Mouse (Mus musculus): ENCODE measurements at regions not wholly inside any gene's neighbourhood (a gene's known extent, or its start where the extent isn't known, plus 50 kb on each side); places are given as distances from the start of the nearest gene placed in this dataset.

DNA sequence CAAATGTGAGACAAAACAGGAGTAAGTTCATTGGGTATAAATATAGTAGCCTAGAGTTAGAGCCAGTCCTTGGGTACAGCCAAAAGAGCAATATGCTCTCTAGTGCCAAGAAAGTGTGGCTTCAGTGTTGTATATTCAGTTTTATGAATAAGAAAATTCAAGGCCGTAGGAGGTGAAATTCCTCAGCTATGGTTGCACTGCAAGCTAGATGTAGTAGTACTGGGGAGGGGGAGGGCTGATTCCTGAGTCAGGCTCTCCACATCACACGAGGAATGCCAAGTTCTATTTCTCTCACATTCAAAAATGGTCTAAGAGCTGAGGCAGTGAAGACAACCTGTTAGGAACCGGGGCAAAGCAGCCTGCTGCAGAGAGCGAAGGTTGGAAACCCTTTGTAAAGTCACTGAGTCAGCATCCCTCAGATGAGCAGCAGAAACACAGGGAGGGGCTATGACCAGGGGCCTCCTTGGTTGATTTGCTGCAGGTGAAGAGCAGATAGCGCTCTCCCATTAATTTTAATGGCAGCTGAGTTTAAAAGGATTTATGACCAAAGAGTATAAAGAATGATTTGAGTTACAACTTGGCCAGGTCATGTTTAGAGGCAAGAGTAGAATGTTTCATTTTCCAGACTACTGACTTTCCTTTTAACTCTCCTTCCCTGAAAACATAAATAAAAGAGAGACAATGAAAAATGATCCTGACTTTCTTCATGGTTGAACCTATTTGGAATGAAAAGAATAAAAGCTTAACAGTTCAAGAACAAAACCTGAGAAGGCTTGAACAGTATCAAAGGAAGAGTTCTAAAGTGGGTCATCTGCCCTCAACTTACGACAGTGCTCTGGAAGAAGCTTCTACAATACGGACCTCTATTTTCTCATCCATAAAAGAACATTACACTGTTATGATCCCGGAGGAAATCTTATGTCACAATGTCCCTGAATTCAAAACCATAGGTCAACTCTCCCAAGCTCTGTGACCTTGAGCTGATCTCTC, 543.4 kb upstream of the Gm21961 start:
- no peak overlapping the region for H3K9ac ChIP-seq (ENCODE audit: low read depth, low read length)
- no peak overlapping the region for H3K4me2 ChIP-seq (replicated peaks; ENCODE audit: low read depth, low read length)
- H3K4me1 ChIP-seq (replicated peaks; ENCODE audit: control insufficient read depth, insufficient read depth, low read length): no peaks in the 10 kb centered on the region
- H3K36me3 ChIP-seq (ENCODE audit: control insufficient read depth, insufficient read depth, low read length): no peaks in the 10 kb centered on the region
- ATAC-seq (ENCODE audit: low FRiP score) (no peak), DNase-seq (ENCODE audit: low spot score) (no peak)
- no peaks in the 10 kb centered on the region for H3K9me3 ChIP-seq (ENCODE audit: control insufficient read depth, low read length)
- H3K4me3 ChIP-seq (ENCODE audit: low read depth, low read length): no peak overlapping the region
- no peaks in the 10 kb centered on the region for H3K27me3 ChIP-seq (ENCODE audit: control insufficient read depth, insufficient read depth, low read length)
- 78% methylated on average over 8 of the region's 8 CpGs for WGBS
- H3K27ac ChIP-seq (ENCODE audit: low read depth, low read length): no peak overlapping the region

DNA sequence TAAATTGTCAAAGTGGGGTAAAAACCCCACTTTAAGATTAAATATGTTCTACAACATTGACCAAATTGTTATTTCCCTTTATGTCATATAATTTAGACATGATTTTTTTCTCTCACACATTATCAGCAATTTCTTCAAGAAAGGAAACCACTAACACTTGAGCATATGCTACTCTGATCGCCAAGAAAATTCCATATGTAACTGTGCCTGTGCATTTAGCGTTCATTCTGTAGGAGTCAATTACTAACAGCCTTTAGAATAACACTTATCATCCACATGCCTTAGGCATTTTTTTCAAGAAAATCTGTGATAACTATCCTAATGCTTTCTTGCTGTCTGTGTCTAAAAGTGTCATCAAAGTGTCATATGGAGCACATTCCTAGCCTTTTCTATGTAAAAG, 534.3 kb upstream of the Gm21961 start:
- Histone ChIP-seq H3K27ac (ENCODE audit: low read depth, low read length) (no peak overlapping the region), H3K36me3 (ENCODE audit: control insufficient read depth, insufficient read depth, low read length) (no peaks in the 10 kb centered on the region), H3K9ac (ENCODE audit: low read depth, low read length) (no peak overlapping the region), H3K4me2 (replicated peaks; ENCODE audit: low read depth, low read length) (no peak overlapping the region), H3K4me1 (replicated peaks; ENCODE audit: control insufficient read depth, insufficient read depth, low read length) (no peaks in the 10 kb centered on the region), H3K4me3 (ENCODE audit: low read depth, low read length) (no peak overlapping the region), H3K27me3 (ENCODE audit: control insufficient read depth, insufficient read depth, low read length) (no peaks in the 10 kb centered on the region), H3K9me3 (ENCODE audit: control insufficient read depth, low read length) (no peaks in the 10 kb centered on the region)
- DNase-seq (ENCODE audit: low spot score) (no peak), ATAC-seq (ENCODE audit: low FRiP score) (no peak)
- 91% methylated on average over 2 of the region's 2 CpGs for WGBS

DNA sequence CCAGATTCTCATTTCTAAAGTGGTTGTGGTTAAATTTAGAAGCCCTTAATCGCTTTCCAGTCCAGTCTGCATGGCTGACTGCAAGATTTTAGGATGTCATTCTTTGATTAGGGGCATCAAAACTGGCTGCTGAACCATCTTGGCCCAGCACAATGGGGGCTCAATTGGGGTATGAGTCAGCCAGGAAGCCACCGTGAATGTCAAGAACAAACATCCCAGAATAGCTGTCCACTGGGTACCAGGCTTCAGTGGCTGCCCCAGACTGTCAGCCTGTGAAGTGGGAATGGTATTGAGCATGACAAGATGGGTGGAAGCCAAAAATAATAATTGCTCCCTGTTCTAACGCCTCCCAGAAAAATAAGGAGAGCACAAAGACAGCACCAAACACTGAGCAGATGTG, 520.9 kb upstream of the Gm21961 start:
- no peak for DNase-seq (ENCODE audit: low spot score)
- H3K27me3 ChIP-seq (ENCODE audit: control insufficient read depth, insufficient read depth, low read length): no peaks in the 10 kb centered on the region
- 83% methylated on average over 3 of the region's 3 CpGs for WGBS

DNA sequence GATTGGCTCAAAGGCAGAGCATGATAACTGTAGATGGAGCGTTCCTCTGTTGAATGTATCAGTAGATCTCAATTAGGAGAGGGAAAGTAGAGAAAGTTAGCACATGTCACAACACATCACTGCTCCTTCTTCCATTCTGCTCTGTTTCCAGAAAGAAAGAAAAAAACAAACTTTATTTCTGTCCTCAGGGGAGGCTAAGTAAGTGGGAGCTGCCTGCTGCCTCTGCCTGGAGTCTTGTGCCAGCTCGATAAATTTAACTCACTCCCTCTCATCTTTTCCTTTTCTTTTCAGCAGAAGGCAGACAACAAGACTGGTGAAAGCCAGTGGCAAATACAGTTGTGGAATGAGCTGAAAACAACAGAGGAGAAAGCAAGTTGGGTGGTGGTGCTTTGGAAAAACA, 517.5 kb upstream of the Gm21961 start:
- H3K27ac ChIP-seq (ENCODE audit: low read depth, low read length): no peak overlapping the region
- H3K4me2 ChIP-seq (replicated peaks; ENCODE audit: low read depth, low read length): no peak overlapping the region
- DNase-seq (ENCODE audit: low spot score) (no peak), ATAC-seq (ENCODE audit: low FRiP score) (no peak)
- no peak overlapping the region for H3K9ac ChIP-seq (ENCODE audit: low read depth, low read length)
- H3K9me3 ChIP-seq (ENCODE audit: control insufficient read depth, low read length): no peaks in the 10 kb centered on the region
- 82% methylated on average over 2 of the region's 2 CpGs for WGBS
- no peaks in the 10 kb centered on the region for H3K36me3 ChIP-seq (ENCODE audit: control insufficient read depth, insufficient read depth, low read length)
- no peaks in the 10 kb centered on the region for H3K27me3 ChIP-seq (ENCODE audit: control insufficient read depth, insufficient read depth, low read length)
- no peak overlapping the region for H3K4me3 ChIP-seq (ENCODE audit: low read depth, low read length)
- H3K4me1 ChIP-seq (replicated peaks; ENCODE audit: control insufficient read depth, insufficient read depth, low read length): no peaks in the 10 kb centered on the region

More for the DNA sequence above, 520.9 kb upstream of the Gm21961 start:
- no peaks in the 10 kb centered on the region for H3K9me3 ChIP-seq (ENCODE audit: control insufficient read depth, low read length)
- H3K27ac ChIP-seq (ENCODE audit: low read depth, low read length): no peak overlapping the region
- no peak overlapping the region for H3K4me2 ChIP-seq (replicated peaks; ENCODE audit: low read depth, low read length)
- H3K9ac ChIP-seq (ENCODE audit: low read depth, low read length): no peak overlapping the region
- no peaks in the 10 kb centered on the region for H3K36me3 ChIP-seq (ENCODE audit: control insufficient read depth, insufficient read depth, low read length)
- no peak for ATAC-seq (ENCODE audit: low FRiP score)
- no peak overlapping the region for H3K4me3 ChIP-seq (ENCODE audit: low read depth, low read length)
- no peaks in the 10 kb centered on the region for H3K4me1 ChIP-seq (replicated peaks; ENCODE audit: control insufficient read depth, insufficient read depth, low read length)

DNA sequence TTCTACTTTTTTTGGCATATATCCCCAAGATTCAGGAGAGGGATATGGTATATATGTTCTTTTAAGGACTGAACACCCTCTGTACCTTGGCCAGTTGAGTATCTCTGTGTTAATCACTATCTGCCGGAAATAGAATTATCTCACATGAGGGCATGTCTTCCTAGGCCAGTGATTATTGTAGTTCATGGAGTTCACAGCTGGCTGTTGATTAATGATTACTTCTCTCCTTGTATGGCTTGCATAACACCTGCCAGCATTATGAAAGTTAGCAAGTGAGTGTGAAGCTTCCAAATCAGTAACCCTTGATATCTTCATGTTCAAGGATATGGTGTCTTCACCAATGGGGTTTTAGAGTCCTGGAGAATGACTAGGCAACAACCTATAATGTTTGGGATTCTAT, 488.0 kb upstream of the Gm21961 start:
- Histone ChIP-seq H3K9me3 (ENCODE audit: control insufficient read depth, low read length) (no peaks in the 10 kb centered on the region), H3K36me3 (ENCODE audit: control insufficient read depth, insufficient read depth, low read length) (no peaks in the 10 kb centered on the region), H3K27me3 (ENCODE audit: control insufficient read depth, insufficient read depth, low read length) (no peaks in the 10 kb centered on the region), H3K9ac (ENCODE audit: low read depth, low read length) (no peak overlapping the region), H3K4me2 (replicated peaks; ENCODE audit: low read depth, low read length) (no peak overlapping the region), H3K4me1 (replicated peaks; ENCODE audit: control insufficient read depth, insufficient read depth, low read length) (no peaks in the 10 kb centered on the region), H3K4me3 (ENCODE audit: low read depth, low read length) (no peak overlapping the region), H3K27ac (ENCODE audit: low read depth, low read length) (no peak overlapping the region)
- DNase-seq (ENCODE audit: low spot score): no peak
- ATAC-seq (ENCODE audit: low FRiP score): no peak
- WGBS: 94% methylated on average over 1 of the region's 1 CpGs

DNA sequence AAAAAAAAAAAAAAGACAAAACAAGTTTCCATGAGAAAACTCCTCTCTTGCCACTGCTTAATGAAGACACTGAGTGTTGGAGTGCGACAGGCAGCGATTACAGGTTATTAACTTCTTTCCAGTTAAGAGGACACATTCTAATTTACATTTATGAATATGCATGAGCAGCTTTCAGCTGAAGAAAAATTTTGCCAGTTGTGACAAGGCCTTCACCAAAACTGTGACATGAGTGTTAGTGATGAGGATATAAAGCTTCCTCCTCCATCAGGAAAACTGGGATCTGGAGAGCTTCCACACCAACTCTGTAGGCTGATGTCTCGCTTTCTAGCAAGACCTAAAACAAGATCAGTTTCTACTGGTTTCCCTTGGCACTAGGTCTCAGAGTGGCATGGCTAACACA, 464.2 kb upstream of the Gm21961 start:
- H3K4me3 ChIP-seq (ENCODE audit: low read depth, low read length): no peak overlapping the region
- no peak overlapping the region for H3K27ac ChIP-seq (ENCODE audit: low read depth, low read length)
- no peaks in the 10 kb centered on the region for H3K36me3 ChIP-seq (ENCODE audit: control insufficient read depth, insufficient read depth, low read length)
- no peaks in the 10 kb centered on the region for H3K9me3 ChIP-seq (ENCODE audit: control insufficient read depth, low read length)
- no peaks in the 10 kb centered on the region for H3K27me3 ChIP-seq (ENCODE audit: control insufficient read depth, insufficient read depth, low read length)
- no peak for ATAC-seq (ENCODE audit: low FRiP score)
- no peaks in the 10 kb centered on the region for H3K4me1 ChIP-seq (replicated peaks; ENCODE audit: control insufficient read depth, insufficient read depth, low read length)
- WGBS: 84% methylated on average over 3 of the region's 3 CpGs
- no peak overlapping the region for H3K9ac ChIP-seq (ENCODE audit: low read depth, low read length)
- DNase-seq (ENCODE audit: low spot score): no peak
- H3K4me2 ChIP-seq (replicated peaks; ENCODE audit: low read depth, low read length): no peak overlapping the region

DNA sequence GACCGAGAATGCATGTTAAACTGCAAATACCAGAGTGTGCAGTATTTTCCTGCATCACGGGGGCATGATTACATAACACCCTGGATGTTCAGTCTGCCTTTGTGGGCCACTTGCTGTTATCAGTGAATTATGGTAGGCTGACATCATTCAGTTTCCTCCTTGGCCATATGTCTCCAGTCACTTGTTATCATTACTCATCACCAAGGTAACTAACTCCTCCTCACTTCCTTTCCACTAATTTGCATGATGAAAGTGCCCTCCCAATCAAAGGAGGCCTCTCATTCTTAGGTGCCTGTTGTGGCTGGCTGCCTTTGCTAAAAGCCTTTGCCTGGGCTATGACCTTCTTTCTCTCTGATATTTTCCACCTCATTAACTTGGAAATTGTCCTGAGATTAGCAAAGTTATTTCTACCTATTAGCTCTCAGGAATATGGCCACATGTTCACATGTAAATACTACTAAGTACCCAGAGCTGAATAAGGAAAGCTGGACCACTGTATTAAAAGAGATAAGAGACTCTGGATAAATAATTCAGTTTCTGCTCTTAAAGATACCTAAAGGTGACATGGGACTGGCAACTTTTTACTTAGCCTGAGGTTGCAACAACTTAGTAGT, 440.6 kb upstream of the Gm21961 start:
- ATAC-seq (ENCODE audit: low FRiP score) (peak; percentile 70), DNase-seq (ENCODE audit: low spot score) (peak; percentile 7)
- Histone ChIP-seq H3K9ac (ENCODE audit: low read depth, low read length) (no peak overlapping the region), H3K27me3 (ENCODE audit: control insufficient read depth, insufficient read depth, low read length) (no peaks in the 10 kb centered on the region), H3K36me3 (ENCODE audit: control insufficient read depth, insufficient read depth, low read length) (no peaks in the 10 kb centered on the region), H3K4me1 (replicated peaks; ENCODE audit: control insufficient read depth, insufficient read depth, low read length) (no peaks in the 10 kb centered on the region), H3K27ac (ENCODE audit: low read depth, low read length) (no peak overlapping the region), H3K9me3 (ENCODE audit: control insufficient read depth, low read length) (no peaks in the 10 kb centered on the region), H3K4me2 (replicated peaks; ENCODE audit: low read depth, low read length) (no peak overlapping the region), H3K4me3 (ENCODE audit: low read depth, low read length) (no peak overlapping the region)
- 60% methylated on average over 2 of the region's 2 CpGs for WGBS

DNA sequence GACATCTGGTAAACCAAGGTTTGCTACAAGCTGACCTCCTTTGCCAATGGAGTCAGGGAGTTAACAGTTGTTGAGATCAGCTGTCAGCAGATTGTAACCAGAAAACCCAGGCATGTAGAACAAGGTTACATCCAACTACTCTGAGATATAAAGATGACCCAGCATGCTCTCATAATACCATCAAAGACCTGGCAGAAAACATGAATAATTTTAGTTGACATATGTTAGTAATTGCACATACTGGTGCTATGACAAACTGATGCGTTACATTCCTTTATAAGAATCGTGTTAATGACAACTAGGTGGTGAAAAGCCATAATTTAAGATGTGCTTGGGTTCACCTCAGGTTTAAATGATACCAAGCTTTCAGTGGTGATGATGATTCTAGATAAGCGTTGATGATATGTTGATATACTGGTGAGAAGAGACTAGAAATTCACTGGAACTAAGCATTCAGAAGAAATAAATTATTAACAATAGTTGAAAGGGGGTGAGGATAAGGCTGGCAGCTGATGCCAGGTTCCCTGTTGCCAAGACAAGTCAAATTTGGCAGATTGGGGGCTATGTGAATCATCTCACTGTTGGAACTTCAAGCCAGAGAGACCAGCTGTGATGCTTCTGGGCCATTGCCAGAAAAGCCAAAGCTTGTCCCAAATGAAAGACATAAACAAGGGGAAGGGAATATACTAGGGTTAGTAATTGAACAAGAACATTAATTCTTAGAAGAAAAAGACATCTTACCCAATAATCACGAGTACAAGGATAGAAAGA, 437.7 kb upstream of the Gm21961 start:
- Histone ChIP-seq H3K4me2 (replicated peaks; ENCODE audit: low read depth, low read length) (no peak overlapping the region), H3K4me3 (ENCODE audit: low read depth, low read length) (no peak overlapping the region), H3K4me1 (replicated peaks; ENCODE audit: control insufficient read depth, insufficient read depth, low read length) (no peaks in the 10 kb centered on the region), H3K36me3 (ENCODE audit: control insufficient read depth, insufficient read depth, low read length) (no peaks in the 10 kb centered on the region), H3K9ac (ENCODE audit: low read depth, low read length) (no peak overlapping the region), H3K27ac (ENCODE audit: low read depth, low read length) (no peak overlapping the region), H3K27me3 (ENCODE audit: control insufficient read depth, insufficient read depth, low read length) (no peaks in the 10 kb centered on the region), H3K9me3 (ENCODE audit: control insufficient read depth, low read length) (no peaks in the 10 kb centered on the region)
- DNase-seq (ENCODE audit: low spot score) (no peak), ATAC-seq (ENCODE audit: low FRiP score) (no peak)
- 83% methylated on average over 4 of the region's 4 CpGs for WGBS
